Mouse (Mus musculus) pancreas, adult 10 weeks (tissue): Measurements from ENCODE around the gene Spag6l. TPM values are rescaled to one million over a fixed set of nuclear protein-coding genes. Genes with fewer than 3 reads are reported as not detected.

Experiments used
- polyA plus RNA-seq: library from polyadenylated mRNA; stranded (reverse); fragments of 350-450 nt; fragmentation: Illumina TruSeq; extraction: RNeasy Lipid Tissue Mini Kit (QIAGEN cat#74804); gene quantifications from one replicate; pipeline ENCODE4 v1.2.3, GENCODE M21; 2015; ENCODE audit warnings: low read depth, low replicate concordance; ENCODE audit not compliant: insufficient read depth

Spag6l gene
- not detected for polyA plus RNA-seq

GRCm38 (mm10) chr16:16828757-16829615 lies at the start of gene Spag6l:
Gene Spag6l, minus strand, starts transcription at chr16:16829456.

GRCm38 (mm10) chr16:16870617-16871331 lies 41.5 kb upstream of the Spag6l start, which contains the start of the genes Top3b and Vpreb1:
Gene Top3b, plus strand, starts transcription at chr16:16870736.
Gene Vpreb1, minus strand, starts transcription at chr16:16870843.

GRCm38 (mm10) chr16:16863978-16864377 lies 34.7 kb upstream of the Spag6l start, which contains the start of gene Igll1:
Gene Igll1, minus strand, starts transcription at chr16:16863985.

Other genes with a start within 250 kb of the Spag6l start
- gene Fgd4, start 228.9 kb downstream of the Spag6l start, polyA plus RNA-seq = 1.5 TPM
- gene Olfr19, start 153.1 kb downstream of the Spag6l start, polyA plus RNA-seq = not detected
- not detected for gene Igll1, start 34.5 kb upstream of the Spag6l start, polyA plus RNA-seq
- gene Top3b, start 41.3 kb upstream of the Spag6l start, polyA plus RNA-seq = 16.3 TPM
- not detected for gene Vpreb1, start 41.4 kb upstream of the Spag6l start, polyA plus RNA-seq
- 6.6 TPM for gene Ppm1f, start 67.0 kb upstream of the Spag6l start, polyA plus RNA-seq
- gene Mapk1, start 153.9 kb upstream of the Spag6l start, polyA plus RNA-seq = 13.6 TPM
- 0.33 TPM for gene Ypel1, start 240.2 kb upstream of the Spag6l start, polyA plus RNA-seq